Mouse (Mus musculus) retina, adult 2 months (tissue): ENCODE data around the gene Ikbkg.
"Not testable (repeated sequence)": the region's sequence is repeated elsewhere in the genome, so short reads cannot be mapped to it uniquely, and the experiment has no call there.

ENCODE experiments used
- DNase-seq: peaks from one replicate; pipeline ENCODE4 v3.0.0-alpha.2; 2012; ENCODE audit warnings: low read depth, low spot score

Gene Ikbkg

GRCm38 (mm10) chrX:74392535-74393443, at the start of gene Ikbkg, which contains the start of gene Fam3a:
TSS of gene Ikbkg (plus strand) at chrX:74393290.
TSS of gene Fam3a (minus strand) at chrX:74393272.
- peak; percentile 70 for DNase-seq

- DNase-seq: no peak
Measured at GRCm38 (mm10) chrX:74352645-74353466, 40.2 kb upstream of the Ikbkg start.

- peak; percentile 60 for DNase-seq
Measured at GRCm38 (mm10) chrX:74353467-74353770, 39.7 kb upstream of the Ikbkg start, which contains the start of gene Lage3. TSS of gene Lage3 (minus strand) at chrX:74353618.

- DNase-seq: not testable (repeated sequence)
Measured at GRCm38 (mm10) chrX:74357069-74357468, 36.0 kb upstream of the Ikbkg start.

- DNase-seq: no peak
Measured at GRCm38 (mm10) chrX:74359171-74359570, 33.9 kb upstream of the Ikbkg start.

- no peak for DNase-seq
Measured at GRCm38 (mm10) chrX:74367512-74367911, 25.6 kb upstream of the Ikbkg start.

GRCm38 (mm10) chrX:74368209-74368909, 24.7 kb upstream of the Ikbkg start:
- DNase-seq: peak; percentile 6

GRCm38 (mm10) chrX:74372888-74373549, 20.1 kb upstream of the Ikbkg start, which contains the start of the genes Ubl4a and Slc10a3:
TSS of gene Ubl4a (minus strand) at chrX:74373218.
TSS of gene Slc10a3 (minus strand) at chrX:74373349.
- peak; percentile 62 for DNase-seq

- no peak for DNase-seq
Measured at GRCm38 (mm10) chrX:74384451-74384850, 8.6 kb upstream of the Ikbkg start.

- DNase-seq: no peak
Measured at GRCm38 (mm10) chrX:74388153-74388552, 4.9 kb upstream of the Ikbkg start.

GRCm38 (mm10) chrX:74400136-74400535, 7.0 kb downstream of the Ikbkg start:
- no peak for DNase-seq

- DNase-seq: no peak
Measured at GRCm38 (mm10) chrX:74408340-74408739, 15.2 kb downstream of the Ikbkg start.

- DNase-seq: peak; percentile 63
Measured at GRCm38 (mm10) chrX:74413377-74413776, 20.3 kb downstream of the Ikbkg start.

GRCm38 (mm10) chrX:74424443-74424842, 31.4 kb downstream of the Ikbkg start:
- no peak for DNase-seq

GRCm38 (mm10) chrX:74425195-74425594, 32.1 kb downstream of the Ikbkg start:
- no peak for DNase-seq

GRCm38 (mm10) chrX:74426256-74426655, 33.2 kb downstream of the Ikbkg start:
- no peak for DNase-seq

GRCm38 (mm10) chrX:74427116-74427515, 34.0 kb downstream of the Ikbkg start:
- no peak for DNase-seq

GRCm38 (mm10) chrX:74428146-74428825, 35.2 kb downstream of the Ikbkg start:
- DNase-seq: no peak

- DNase-seq: peak; percentile 73
Measured at GRCm38 (mm10) chrX:74428826-74429276, 35.8 kb downstream of the Ikbkg start, which contains the start of gene G6pdx. TSS of gene G6pdx (minus strand) at chrX:74429194.

- DNase-seq: peak; percentile 76
Measured at GRCm38 (mm10) chrX:74429290-74429821, 36.3 kb downstream of the Ikbkg start.
